Mouse (Mus musculus) embryonic stem cell, embryonic (primary cell): ENCODE results near the gene Zp1.

Source experiments
- CTCF ChIA-PET, 4 experiments: fragments of 300-600 bp in 2 of 4; fragments of 350-600 bp in 2 of 4; sonication (Branson Sonifier 250); formaldehyde crosslinking; loops; one replicate each; lab custom pipeline; 2022; ENCODE audit warnings: inconsistent platforms in 2 of 4; lab: Charles Lee
- POLR2A ChIA-PET, 4 experiments: fragments of 300-600 bp in 2 of 4; fragments of 350-600 bp in 2 of 4; sonication (Branson Sonifier 250); formaldehyde crosslinking; loops; one replicate each; lab custom pipeline; 2022; ENCODE audit warnings: antibody characterized with exemption in 4 of 4, inconsistent platforms in 1 of 4; lab: Charles Lee

Zp1 gene

DNA sequence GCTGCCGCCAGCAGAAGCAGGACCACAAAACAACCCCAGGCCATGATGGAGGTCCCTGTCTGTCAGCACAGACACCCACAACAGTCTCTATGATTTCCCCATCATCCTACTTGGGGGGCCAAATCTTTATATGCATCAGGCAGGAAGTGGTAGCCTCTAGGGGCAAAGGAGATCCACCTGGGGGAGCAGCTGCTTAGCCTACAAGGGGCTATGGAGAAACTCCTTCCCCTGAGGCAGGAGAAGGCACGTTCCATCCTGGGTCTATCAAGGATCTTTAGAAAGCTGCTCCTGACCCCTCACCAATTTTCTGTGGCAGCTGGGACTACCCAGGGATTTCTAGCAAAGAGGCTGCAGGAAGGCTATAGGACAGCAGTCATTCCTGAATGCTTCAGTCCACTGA lies at the start of gene Zp1:
Zp1 (minus strand) TSS at position 101 of the 400 bp plus-strand sequence.
- POLR2A ChIA-PET, result interaction anchor here in 2 of 4 experiments (1.3 to 2.2 kb wide), 6 partner anchors 11 to 28 kb away, joined by 5 to 8 read pairs (median 6); partner anchors contain the start of genes Ccdc86 (in 1 of the 2) and Ptgdr2 (in 1 of the 2)

DNA sequence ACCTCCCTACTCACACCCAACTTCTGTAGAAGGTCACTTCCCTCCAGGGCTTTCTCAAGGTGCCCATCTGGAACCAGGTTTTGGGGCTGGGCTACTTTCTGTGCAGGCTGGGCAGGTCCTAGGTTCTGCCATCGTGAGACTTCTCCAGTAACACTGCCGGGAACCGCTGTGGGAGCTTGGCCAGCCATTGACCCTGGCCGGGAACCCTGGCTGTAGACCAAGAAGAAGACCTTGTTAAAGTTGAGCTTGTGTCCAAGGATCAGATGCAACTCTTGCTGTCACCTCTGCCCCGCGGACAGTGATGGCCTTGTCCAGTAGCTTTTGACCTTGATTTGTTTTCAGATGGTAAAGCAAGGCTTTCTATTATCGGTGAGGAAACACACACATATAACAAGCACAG lies 48.1 kb upstream of the Zp1 start:
- ChIA-PET CTCF (interaction anchor here in 2 of 4 experiments (1.8 to 2.0 kb wide), 3 partner anchors 8 to 14 kb away, joined by 5 to 9 read pairs (median 7); no protein-coding TSS in a partner anchor), POLR2A (interaction anchor here in 2 of 4 experiments (0.6 to 3.9 kb wide), 3 partner anchors 11 to 58 kb away, joined by 3 to 14 read pairs (median 4); partner anchors contain the start of gene Ccdc86 (in 1 of the 2))

More for the DNA sequence above, at the start of gene Zp1:
- CTCF ChIA-PET, result interaction anchor here in 2 of 4 experiments (0.5 to 2.0 kb wide), 5 partner anchors 12 to 280 kb away, joined by 3 to 11 read pairs (median 5); partner anchors contain the start of gene Ptgdr2 (in 1 of the 2)

DNA sequence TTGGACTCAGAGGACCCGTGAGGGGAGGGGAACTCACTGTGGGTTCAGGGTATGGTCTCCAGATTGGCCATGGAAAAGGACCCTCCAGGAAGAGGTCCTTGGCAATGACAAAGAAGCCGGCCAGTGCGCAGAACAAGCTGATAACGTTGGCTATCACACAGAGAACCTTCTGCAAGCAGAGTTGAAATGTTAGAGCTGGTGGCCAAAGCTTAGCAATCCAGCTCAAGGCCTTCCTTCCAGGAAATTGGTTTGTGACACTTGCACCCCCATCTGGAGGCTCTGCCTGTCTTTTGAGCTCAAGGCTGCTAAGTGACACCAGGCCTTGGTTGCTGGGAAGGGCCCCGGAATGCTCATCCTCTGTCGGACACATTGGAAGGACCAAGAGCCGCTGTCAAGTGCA lies 45.3 kb upstream of the Zp1 start:
- ChIA-PET CTCF (interaction anchor here in 2 of 4 experiments (1.1 to 2.0 kb wide), 3 partner anchors 11 to 14 kb away, joined by 3 to 15 read pairs (median 6); no protein-coding TSS in a partner anchor), POLR2A (interaction anchor here in 3 of 4 experiments (0.5 to 3.9 kb wide), 7 partner anchors 9 to 169 kb away, joined by 3 to 14 read pairs (median 3); partner anchors contain the start of gene Ccdc86 (in 1 of the 3))

DNA sequence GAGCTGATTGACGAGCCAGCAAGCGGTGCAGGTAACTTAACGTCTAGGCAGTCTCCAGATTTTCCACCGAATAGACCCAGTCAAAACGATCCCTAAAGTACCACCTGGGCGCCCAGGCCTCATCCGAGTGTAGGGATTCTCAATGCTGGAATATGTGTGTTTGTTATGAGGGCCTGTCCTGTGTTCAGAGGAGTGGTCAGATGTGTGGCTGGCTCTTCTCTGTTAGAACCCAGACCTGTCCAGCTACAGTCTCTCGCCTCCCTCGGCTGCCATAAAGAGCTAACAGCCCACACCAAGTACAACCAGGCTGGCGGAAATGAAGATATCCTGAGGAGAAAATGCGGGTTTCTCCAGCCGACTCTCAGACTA lies 39.5 kb upstream of the Zp1 start:
- CTCF ChIA-PET, result interaction anchor here in 3 of 4 experiments (0.6 to 3.4 kb wide), 17 partner anchors 10 to 322 kb away, joined by 3 to 22 read pairs (median 4); partner anchors contain the start of genes Ccdc86 (in 1 of the 3) and Ms4a10 (in 1 of the 3)
- POLR2A ChIA-PET, result interaction anchor here in 3 of 4 experiments (0.6 to 3.1 kb wide), 7 partner anchors 11 to 23 kb away, joined by 3 to 19 read pairs (median 3); partner anchors contain the start of genes Ccdc86 (in 2 of the 3) and Ptgdr2 (in 1 of the 3)

DNA sequence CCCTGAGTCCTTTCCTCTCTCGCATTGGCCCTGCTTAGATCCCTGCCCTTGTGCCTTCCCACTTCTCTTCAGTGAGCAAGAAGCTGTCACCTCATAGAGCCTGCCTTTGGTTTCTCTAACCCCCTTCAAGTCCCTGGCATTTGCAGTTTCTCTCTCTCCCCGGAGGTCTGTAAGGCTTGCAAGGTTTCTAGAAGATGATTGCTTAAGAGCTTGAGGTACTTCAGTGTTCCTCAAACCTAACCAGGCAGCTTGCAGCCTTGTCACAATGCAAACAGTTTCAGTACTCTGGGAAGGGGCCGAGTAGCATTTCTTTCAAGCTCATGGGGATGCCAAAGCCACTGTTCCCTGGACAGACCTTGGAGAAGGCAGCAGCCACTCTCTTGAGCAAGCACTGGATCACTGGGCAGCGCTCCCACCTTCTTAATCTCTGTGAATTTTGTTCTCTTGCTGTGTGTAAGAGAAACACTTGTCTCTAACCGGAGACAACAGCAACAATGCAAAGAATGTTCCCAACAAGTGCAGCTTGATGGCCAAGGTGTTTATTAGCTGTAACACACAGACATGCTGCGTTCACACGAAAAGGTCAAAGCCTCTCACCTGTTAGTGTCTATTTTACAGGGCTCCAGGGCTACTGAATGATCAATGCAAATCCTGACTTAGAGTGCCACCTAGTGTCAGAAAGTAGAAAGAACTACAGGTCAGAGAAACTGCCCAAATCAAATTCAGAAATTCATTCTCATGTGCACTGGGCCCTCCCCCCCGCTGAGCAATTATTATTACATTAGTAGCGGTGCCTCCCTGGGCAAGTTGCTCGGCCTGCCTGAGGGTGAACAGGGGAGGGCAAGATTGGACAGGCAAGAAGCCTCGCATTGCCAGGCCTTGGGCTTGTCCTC lies 38.9 kb upstream of the Zp1 start:
- CTCF ChIA-PET, result interaction anchor here (0.6 to 3.4 kb wide), 28 partner anchors 10 to 1072 kb away, joined by 3 to 22 read pairs (median 4); partner anchors contain the start of genes Ccdc86 (in 1 of the 4) and Ms4a10 (in 1 of the 4)
- POLR2A ChIA-PET, result interaction anchor here (0.6 to 3.1 kb wide), 10 partner anchors 10 to 78 kb away, joined by 3 to 19 read pairs (median 3); partner anchors contain the start of genes Ccdc86 (in 3 of the 4) and Ptgdr2 (in 1 of the 4)

DNA sequence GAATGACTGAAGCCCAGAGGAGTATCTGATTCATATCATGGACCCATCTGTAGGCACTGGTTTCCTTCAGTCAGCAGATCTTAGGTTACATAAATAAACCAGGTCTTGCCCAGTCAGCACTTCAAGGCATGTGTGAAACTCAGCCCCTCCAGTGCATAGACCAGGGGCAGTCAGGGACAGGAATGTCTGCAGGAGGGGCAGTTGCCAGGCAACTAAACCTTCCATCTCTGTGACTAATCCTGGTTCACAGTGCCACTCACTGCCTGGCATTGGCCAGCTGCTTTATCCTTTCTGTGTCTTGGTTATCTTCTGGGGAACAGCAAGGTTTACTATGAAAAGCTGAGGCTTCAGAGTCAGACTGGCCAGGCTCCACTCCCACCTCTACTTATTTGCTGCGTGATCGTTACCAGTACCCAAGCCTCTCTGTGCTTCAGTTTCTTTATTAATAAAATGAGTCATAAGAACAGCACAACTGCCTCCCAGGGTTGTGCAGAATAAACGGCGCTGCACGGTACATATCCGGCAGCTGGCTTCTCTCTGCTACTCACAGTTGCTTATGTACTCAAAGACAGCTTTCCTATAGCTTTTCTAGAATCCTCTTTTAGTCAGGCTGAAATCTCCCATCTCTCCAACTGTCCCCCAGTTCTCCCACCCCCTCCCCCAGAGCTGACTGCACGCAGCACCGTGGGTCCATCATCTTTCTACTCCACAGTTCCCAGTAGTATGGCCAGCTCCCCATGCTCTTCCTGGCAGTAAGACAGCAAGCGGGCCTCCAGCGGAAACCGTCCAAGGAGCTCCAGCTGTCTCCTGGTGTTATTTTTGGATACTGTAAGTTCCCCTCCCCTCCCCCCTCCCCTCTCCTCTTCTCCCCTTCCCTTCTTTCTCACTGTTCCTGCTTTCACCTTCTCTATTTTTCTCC lies 31.8 kb upstream of the Zp1 start:
- CTCF ChIA-PET, result interaction anchor here (0.6 to 1.3 kb wide), 10 partner anchors 11 to 983 kb away, joined by 3 to 8 read pairs (median 4); partner anchors contain the start of gene Ptgdr2 (in 1 of the 4)
- POLR2A ChIA-PET, result interaction anchor here in 3 of 4 experiments (0.6 to 2.2 kb wide), 10 partner anchors 7 to 669 kb away, joined by 3 to 6 read pairs (median 4); no protein-coding TSS in a partner anchor

DNA sequence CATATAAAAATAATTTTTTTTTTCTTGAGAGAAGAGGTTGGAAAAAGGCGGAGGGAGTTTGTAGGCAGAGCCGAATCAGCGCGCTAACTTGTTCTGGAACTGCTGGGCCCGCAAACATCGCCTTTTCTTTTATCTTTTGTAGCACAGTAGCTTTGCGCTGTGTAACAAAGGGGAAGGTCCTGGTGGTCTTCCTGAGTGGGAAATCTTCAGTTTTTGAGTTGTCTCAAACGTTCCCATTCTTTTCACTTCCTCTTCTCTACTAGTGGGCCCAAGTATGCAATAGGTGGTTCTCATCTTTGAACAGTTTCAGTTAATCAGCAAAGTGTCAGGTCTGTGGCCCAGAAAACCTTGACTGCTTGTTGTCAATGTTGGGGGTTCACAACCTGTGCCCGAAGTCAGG lies 29.1 kb upstream of the Zp1 start:
- POLR2A ChIA-PET, result interaction anchor here (0.6 to 3.1 kb wide), 61 partner anchors 8 to 1016 kb away, joined by 3 to 31 read pairs (median 4); partner anchors contain the start of genes Ms4a10 (in 2 of the 4), Prpf19 (in 2 of the 4), Ptgdr2 (in 2 of the 4) and Cpsf7 (in 1 of the 4)
- CTCF ChIA-PET, result interaction anchor here in 2 of 4 experiments (0.6 to 1.9 kb wide), 15 partner anchors 8 to 708 kb away, joined by 3 to 13 read pairs (median 4); partner anchors contain the start of genes Lrrc10b (in 1 of the 2), Prpf19 (in 1 of the 2) and Ptgdr2 (in 1 of the 2)

DNA sequence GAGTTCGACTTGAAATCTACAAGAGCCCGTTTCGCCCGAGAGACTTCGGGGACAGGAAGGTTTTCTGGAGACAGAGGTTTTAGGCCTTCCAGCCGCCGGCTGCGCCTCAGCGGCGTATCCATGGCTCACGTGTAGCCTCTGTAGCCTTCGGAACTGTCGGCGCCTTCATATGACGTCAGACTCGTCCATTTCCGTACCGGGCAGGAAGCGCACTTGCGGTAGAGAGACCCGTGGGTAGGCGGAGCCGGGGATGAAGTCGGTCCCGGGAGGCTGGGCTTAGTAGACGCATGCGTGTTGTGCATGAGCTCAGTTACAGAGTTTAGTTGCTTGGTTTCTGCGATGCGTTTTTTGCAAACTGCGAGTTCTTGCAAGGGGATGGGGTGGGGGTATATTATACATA lies 28.7 kb upstream of the Zp1 start, which contains the start of gene Ccdc86:
Ccdc86 (minus strand) TSS at position 155 of the 400 bp plus-strand sequence.
- ChIA-PET CTCF (interaction anchor here (0.6 to 1.9 kb wide), 21 partner anchors 8 to 708 kb away, joined by 3 to 13 read pairs (median 4); partner anchors contain the start of genes Lrrc10b (in 1 of the 4), Prpf19 (in 1 of the 4) and Ptgdr2 (in 1 of the 4)), POLR2A (interaction anchor here (0.6 to 3.1 kb wide), 59 partner anchors 8 to 1016 kb away, joined by 3 to 31 read pairs (median 4); partner anchors contain the start of genes Ms4a10 (in 2 of the 4), Prpf19 (in 2 of the 4), Ptgdr2 (in 2 of the 4) and Cpsf7 (in 1 of the 4))

DNA sequence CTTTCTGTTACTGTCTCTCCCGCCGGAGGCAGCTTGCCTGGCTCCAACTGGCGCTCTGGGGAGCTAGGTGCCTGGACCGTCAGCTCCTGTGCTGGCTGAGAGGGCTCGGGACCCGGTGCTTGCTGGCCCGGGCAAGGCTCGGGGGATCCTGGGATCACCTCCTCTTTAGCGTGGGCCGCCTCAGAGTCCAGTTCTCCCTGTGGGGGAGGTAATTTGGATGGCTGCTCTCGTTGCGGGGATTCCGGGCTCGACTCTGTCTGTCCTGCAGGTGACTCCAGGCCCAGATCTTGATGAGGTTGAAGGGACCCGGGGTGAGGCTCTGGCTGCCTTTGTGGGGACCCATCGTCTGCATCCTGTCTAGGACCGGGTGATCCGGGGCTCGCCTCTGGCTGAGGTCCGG lies 28.0 kb upstream of the Zp1 start:
- CTCF ChIA-PET, result interaction anchor here in 3 of 4 experiments (1.0 to 1.9 kb wide), 6 partner anchors 28 to 234 kb away, joined by 3 to 13 read pairs (median 4); no protein-coding TSS in a partner anchor

DNA sequence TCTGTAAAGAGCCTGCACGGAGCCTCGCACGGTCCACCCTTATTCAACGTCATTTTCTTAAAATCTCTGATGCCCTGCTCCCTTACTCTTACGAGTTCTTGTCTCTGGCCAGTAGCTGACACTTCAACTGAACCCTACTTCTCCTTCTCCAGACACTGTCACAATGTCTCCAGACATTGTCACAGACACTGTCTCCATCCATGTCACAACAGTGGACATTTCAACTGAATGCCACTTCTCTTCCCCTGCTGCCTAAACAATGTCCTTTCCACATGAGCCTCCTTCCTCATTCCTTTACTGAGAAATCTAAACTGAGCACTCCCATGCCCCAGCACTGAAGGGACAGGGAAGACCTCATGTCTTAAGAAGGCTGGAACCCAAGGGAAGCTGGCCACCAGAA lies 26.8 kb upstream of the Zp1 start:
- ChIA-PET POLR2A (interaction anchor here (0.7 to 3.1 kb wide), 10 partner anchors 10 to 271 kb away, joined by 3 to 17 read pairs (median 4); partner anchors contain the start of gene Prpf19 (in 1 of the 4)), CTCF (no interaction called here)

More for the DNA sequence above, 28.0 kb upstream of the Zp1 start:
- POLR2A ChIA-PET, result interaction anchor here in 3 of 4 experiments (0.6 to 3.1 kb wide), 25 partner anchors 9 to 346 kb away, joined by 3 to 31 read pairs (median 5); partner anchors contain the start of genes Ptgdr2 (in 2 of the 3), Ms4a10 (in 1 of the 3), Prpf19 (in 1 of the 3) and Zp1 (in 1 of the 3)

DNA sequence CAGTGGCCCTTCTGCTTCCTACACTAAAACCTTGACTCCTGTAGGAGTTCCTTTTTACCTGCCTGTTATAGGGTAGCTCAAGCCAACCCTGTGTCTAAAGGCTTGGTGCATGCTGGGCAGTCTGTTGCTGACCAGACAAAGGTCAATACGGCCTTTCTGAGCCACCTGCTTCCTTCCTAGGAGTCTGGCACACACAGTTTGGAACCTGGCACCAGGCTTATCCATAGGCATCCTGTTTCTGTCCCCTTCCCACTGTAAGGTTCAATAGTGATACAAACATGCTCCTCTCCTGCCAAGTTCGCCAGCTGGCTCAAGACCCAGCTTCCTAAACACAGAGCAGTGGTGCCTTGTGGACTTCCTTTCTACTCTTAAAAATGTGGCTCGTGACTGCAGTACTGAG lies 26.1 kb upstream of the Zp1 start:
- CTCF ChIA-PET, result interaction anchor here in 2 of 4 experiments (0.8 to 1.4 kb wide), 3 partner anchors 10 to 564 kb away, joined by 3 read pairs; partner anchors contain the start of gene Ptgdr2 (in 1 of the 2)
- POLR2A ChIA-PET, result interaction anchor here in 3 of 4 experiments (0.7 to 1.7 kb wide), 8 partner anchors 13 to 342 kb away, joined by 3 to 5 read pairs (median 3); partner anchors contain the start of genes Ms4a10 (in 1 of the 3) and Prpf19 (in 1 of the 3)

DNA sequence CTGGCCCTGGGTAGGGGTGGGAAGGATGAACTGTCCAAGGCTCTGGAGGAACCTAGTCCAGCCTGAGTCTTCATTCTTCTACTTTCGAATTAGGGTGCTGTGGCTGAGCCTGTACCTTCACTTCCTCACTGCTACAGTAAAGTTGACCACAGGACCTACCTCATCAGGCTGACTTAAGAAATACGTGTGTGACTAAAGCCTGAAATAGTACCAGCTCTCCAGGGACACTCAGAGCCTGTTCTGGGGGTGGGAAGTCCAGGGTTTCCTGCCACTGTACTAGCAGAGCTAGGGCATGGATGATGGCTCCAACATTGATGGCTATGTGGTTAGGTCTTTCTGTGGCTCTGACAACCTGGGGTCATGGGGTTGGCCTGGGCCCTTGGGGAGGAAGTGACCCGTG lies 23.5 kb upstream of the Zp1 start:
- POLR2A ChIA-PET, result interaction anchor here in 2 of 4 experiments (0.7 to 1.7 kb wide), 2 partner anchors 8 to 10 kb away, joined by 5 to 6 read pairs; no protein-coding TSS in a partner anchor
- CTCF ChIA-PET, result interaction anchor here in 1 of 4 experiments (1.0 kb wide), 1 partner anchor 8 kb away, joined by 3 read pairs; no protein-coding TSS in a partner anchor

DNA sequence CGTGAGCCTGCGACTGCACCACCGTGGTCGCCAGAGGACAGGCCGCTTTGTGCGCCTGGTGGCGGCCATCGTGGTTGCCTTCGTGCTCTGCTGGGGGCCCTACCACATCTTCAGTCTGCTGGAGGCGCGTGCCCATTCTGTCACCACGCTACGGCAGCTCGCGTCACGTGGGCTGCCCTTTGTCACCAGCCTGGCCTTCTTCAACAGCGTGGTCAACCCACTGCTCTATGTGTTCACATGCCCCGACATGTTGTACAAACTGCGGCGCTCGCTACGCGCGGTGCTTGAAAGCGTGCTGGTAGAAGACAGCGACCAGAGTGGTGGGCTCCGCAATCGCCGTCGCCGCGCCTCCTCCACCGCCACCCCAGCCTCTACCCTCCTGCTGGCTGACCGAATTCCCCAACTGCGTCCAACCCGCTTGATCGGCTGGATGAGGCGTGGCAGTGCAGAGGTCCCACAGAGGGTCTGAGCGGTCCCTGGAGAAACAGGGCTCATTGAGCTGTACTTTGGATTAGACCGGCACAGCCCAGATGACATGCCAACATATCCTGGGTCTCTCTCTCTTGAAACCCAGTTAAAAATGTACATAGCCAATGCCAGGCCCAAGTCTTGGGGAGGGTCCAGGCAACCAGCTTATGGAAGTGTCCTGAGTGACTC lies 20.5 kb upstream of the Zp1 start:
- POLR2A ChIA-PET, result interaction anchor here (0.5 to 5.0 kb wide), 20 partner anchors 8 to 416 kb away, joined by 3 to 29 read pairs (median 3); partner anchors contain the start of genes Ccdc86 (in 3 of the 4), Cpsf7 (in 1 of the 4) and Prpf19 (in 1 of the 4)
- CTCF ChIA-PET, result interaction anchor here in 2 of 4 experiments (0.9 to 2.3 kb wide), 6 partner anchors 11 to 38 kb away, joined by 3 to 9 read pairs (median 3); no protein-coding TSS in a partner anchor

DNA sequence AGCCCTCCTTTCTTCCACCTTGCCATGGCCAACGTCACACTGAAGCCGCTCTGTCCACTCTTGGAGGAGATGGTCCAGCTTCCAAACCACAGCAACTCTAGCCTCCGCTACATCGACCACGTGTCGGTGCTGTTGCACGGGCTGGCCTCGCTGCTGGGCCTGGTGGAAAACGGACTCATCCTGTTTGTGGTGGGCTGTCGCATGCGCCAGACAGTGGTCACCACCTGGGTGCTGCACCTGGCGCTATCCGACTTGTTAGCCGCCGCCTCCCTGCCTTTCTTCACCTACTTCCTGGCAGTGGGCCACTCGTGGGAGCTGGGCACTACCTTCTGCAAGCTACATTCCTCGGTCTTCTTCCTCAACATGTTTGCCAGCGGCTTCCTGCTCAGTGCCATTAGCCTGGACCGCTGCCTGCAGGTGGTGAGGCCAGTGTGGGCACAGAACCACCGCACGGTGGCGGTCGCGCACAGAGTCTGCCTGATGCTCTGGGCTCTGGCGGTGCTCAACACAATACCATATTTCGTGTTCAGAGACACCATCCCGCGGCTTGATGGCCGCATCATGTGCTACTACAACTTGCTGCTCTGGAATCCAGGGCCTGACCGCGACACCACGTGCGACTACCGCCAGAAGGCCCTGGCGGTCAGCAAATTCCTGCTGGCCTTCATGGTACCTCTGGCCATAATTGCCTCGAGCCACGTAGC lies 19.8 kb upstream of the Zp1 start:
- ChIA-PET POLR2A (interaction anchor here in 3 of 4 experiments (1.1 to 5.0 kb wide), 8 partner anchors 9 to 415 kb away, joined by 3 to 29 read pairs (median 3); partner anchors contain the start of genes Ccdc86 (in 2 of the 3) and Cpsf7 (in 1 of the 3)), CTCF (interaction anchor here in 1 of 4 experiments (0.9 to 2.3 kb wide), 5 partner anchors 12 to 43 kb away, joined by 3 to 9 read pairs (median 3); no protein-coding TSS in a partner anchor)
